Mouse (Mus musculus): ENCODE results near the gene Kmt2c.

- TF ChIP-seq POLR2AphosphoS2 (IDR thresholded peaks at IDR 0.05; ENCODE audit: low read depth, low read length) (no peak), EP300 (IDR thresholded peaks at IDR 0.05; ENCODE audit: low read length) (no peak), IRF4 (IDR thresholded peaks at IDR 0.05; ENCODE audit: low read depth, low read length) (no peak), CTCF (conservative IDR thresholded peaks at IDR 0.05 in 1 of 2, IDR thresholded peaks at IDR 0.05 in 1 of 2; ENCODE audit: low read depth in 2 of 2, low read length in 2 of 2) (no peak), POLR2A (IDR thresholded peaks at IDR 0.05; ENCODE audit: low read depth, low read length) (no peak), ZMIZ1 (IDR thresholded peaks at IDR 0.05; ENCODE audit: low read depth, low read length) (no peak), RCOR1 (conservative IDR thresholded peaks at IDR 0.05; ENCODE audit: low read depth, low read length) (no peak)
Measured at GRCm38 (mm10) chr5:25535566-25535965, 37.0 kb upstream of the Kmt2c start.
